Mouse (Mus musculus) stomach, embryonic 14.5 days (tissue): ENCODE measurements around the gene Kcnq5. TPM values are rescaled to one million over a fixed set of nuclear protein-coding genes. Genes with fewer than 3 reads are reported as not detected.
A peak's percentile ranks its signal among the peaks of the same experiment; 100 is the strongest.

Experiments used
- ATAC-seq: fragments of 200-750 bp; cut with Nextera tagmentation; 2 replicates; pipeline ENCODE4 v1.8.0; 2017; ENCODE audit warnings: low read depth, moderate TSS enrichment; ENCODE audit not compliant: insufficient number of reproducible peaks, insufficient read depth, low FRiP score
- H3K27ac ChIP-seq: fragments of 300-500 bp; sonication (generic); 2 replicates; pipeline ENCODE4 v1.5.1; 2014; ENCODE audit warnings: mild to moderate bottlenecking, low read length, moderate library complexity, mixed read lengths
- H3K27me3 ChIP-seq: fragments of 300-500 bp; sonication (generic); 2 replicates; pipeline ENCODE4 v1.6.1; 2014; ENCODE audit warnings: low read length, control low read depth, mixed read lengths; ENCODE audit not compliant: control insufficient read depth, insufficient read depth
- H3K36me3 ChIP-seq: fragments of 300-500 bp; sonication (generic); 2 replicates; pipeline ENCODE4 v1.6.1; 2014; ENCODE audit warnings: mild to moderate bottlenecking, control low read depth, low read length, moderate library complexity, mixed read lengths; ENCODE audit not compliant: control insufficient read depth, insufficient read depth
- H3K4me1 ChIP-seq: fragments of 300-500 bp; sonication (generic); 2 replicates; pipeline ENCODE4 v1.6.1; 2014; ENCODE audit warnings: low read length, control low read depth, mixed read lengths; ENCODE audit not compliant: control insufficient read depth, insufficient read depth
- H3K4me2 ChIP-seq: fragments of 300-500 bp; sonication (generic); replicated peaks from 2 replicates; pipeline ENCODE4 v1.6.1; 2014; ENCODE audit warnings: low read depth, low read length, control low read depth
- H3K4me3 ChIP-seq: fragments of 300-500 bp; sonication (generic); 2 replicates; pipeline ENCODE4 v1.5.1; 2014; ENCODE audit warnings: low read depth, low read length, control low read depth
- H3K9ac ChIP-seq: fragments of 300-500 bp; sonication (generic); replicated peaks from 2 replicates; pipeline ENCODE4 v1.6.1; 2014; ENCODE audit warnings: low read depth, mild to moderate bottlenecking, control low read depth, low read length, moderate library complexity, mixed read lengths
- H3K9me3 ChIP-seq: fragments of 300-500 bp; sonication (generic); 2 replicates; pipeline ENCODE4 v1.6.1; 2016; ENCODE audit warnings: low read depth, low read length, control low read depth; ENCODE audit not compliant: control insufficient read depth
- WGBS: fragments of 180-500 bp; shearing (Covaris S2); extraction: QIAGEN DNeasy Blood & Tissue Kit; methylation state at CpG from one replicate; pipeline ENCODE4 v1.1.7; 2014; 5-methylcytosine and 5-hydroxymethylcytosine counted together
- polyA plus RNA-seq: library from polyadenylated mRNA; unstranded; fragments of >200 nt; fragmentation: Nextera tagmentation; extraction: Ambion mirVana; gene quantifications from 2 replicates; pipeline ENCODE4 v1.2.1, GENCODE M21; 2014

Gene Kcnq5
- polyA plus RNA-seq, 1 experiment from 2014 or later, result 3.0 TPM

DNA sequence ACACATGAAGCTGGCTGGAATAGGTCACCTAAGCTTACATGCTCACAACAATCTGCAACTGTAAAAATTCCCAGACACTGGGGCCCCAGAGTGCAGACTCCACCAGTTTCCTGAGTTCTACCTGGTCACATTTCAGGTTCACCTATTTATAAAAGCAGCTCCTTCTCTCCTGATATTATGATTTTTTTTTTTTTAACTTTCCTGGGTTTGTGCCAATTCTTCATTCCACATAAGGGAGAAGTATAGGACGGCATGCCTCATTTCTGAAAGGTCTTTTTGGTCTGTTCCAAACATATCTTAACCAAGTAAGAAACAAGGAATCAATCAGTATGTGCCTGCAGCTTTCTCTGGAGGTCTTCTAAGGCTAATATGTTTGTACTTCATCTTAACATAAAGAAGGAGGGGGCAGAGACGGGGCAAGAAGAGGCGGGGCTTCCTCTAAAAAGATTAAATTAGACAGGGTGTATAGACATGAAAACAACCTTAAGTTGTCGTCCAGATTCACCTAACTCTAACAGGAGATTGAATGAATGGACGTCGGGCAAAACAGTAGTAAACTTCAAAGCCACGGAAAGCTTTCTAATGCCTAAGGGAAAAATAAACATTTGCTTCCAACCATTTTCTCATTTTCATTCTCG, 2.0 kb downstream of the Kcnq5 start:
- H3K4me1 ChIP-seq, result no peaks in the 10 kb centered on the region
- no peaks in the 10 kb centered on the region for H3K36me3 ChIP-seq
- no peak overlapping the region for H3K9ac ChIP-seq
- H3K9me3 ChIP-seq, result no peaks in the 10 kb centered on the region
- H3K4me3 ChIP-seq, result peak overlapping the region; percentile 49
- H3K4me2 ChIP-seq, result peak overlapping the region; percentile 90
- no peaks in the 10 kb centered on the region for H3K27me3 ChIP-seq
- WGBS, result 6% methylated on average over 8 of the region's 8 CpGs
- ATAC-seq, result no peak
- H3K27ac ChIP-seq, result no peak overlapping the region

DNA sequence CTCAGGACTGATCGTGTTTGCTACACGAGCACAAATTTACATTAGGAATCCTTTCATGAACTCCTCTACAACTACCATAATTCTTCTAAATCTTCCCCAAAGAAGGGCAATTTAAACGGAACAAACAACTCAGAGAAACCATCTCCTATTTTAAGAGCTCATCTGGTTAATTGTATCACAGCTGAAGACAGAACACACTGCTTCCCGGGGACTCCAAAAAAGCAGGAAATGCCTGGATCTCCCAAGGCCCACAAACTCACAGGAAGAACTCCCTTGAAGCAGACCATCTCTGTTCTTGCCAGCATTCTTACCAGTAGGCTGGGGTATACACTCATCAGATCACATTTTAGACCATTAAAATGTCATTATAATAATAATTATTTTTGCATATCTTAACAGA, 3.7 kb downstream of the Kcnq5 start:
- no peak for ATAC-seq
- no peak overlapping the region for H3K9ac ChIP-seq
- H3K4me2 ChIP-seq, result no peak overlapping the region
- no peaks in the 10 kb centered on the region for H3K4me1 ChIP-seq
- H3K9me3 ChIP-seq, result no peaks in the 10 kb centered on the region
- no peak overlapping the region for H3K27ac ChIP-seq
- WGBS, result 28% methylated on average over 4 of the region's 4 CpGs
- H3K4me3 ChIP-seq, result no peak overlapping the region
- no peaks in the 10 kb centered on the region for H3K27me3 ChIP-seq
- no peaks in the 10 kb centered on the region for H3K36me3 ChIP-seq

DNA sequence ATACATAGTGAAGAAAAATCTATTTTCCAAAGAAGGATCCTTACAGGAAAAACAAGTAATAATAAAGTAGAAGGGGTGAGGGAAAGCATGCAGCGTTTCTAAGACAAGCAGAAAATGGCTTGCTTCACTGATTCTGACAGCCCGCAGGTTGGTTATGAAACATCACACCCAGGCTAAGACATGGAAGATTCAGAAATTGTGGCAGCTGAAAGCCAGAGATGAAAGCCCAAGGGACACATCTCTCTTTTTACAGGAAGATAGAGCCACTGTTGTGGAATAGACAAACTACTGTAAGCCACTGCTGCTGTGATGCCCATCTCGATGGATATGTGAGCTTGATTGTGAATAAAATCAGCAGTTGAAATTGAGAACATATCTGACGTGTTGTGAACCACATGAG, 20.9 kb downstream of the Kcnq5 start:
- H3K9me3 ChIP-seq, result no peaks in the 10 kb centered on the region
- no peak overlapping the region for H3K4me3 ChIP-seq
- no peaks in the 10 kb centered on the region for H3K27me3 ChIP-seq
- no peak for ATAC-seq
- no peak overlapping the region for H3K9ac ChIP-seq
- H3K27ac ChIP-seq, result no peak overlapping the region
- no peaks in the 10 kb centered on the region for H3K36me3 ChIP-seq
- H3K4me2 ChIP-seq, result no peak overlapping the region
- 79% methylated on average over 4 of the region's 4 CpGs for WGBS
- H3K4me1 ChIP-seq, result no peaks in the 10 kb centered on the region

DNA sequence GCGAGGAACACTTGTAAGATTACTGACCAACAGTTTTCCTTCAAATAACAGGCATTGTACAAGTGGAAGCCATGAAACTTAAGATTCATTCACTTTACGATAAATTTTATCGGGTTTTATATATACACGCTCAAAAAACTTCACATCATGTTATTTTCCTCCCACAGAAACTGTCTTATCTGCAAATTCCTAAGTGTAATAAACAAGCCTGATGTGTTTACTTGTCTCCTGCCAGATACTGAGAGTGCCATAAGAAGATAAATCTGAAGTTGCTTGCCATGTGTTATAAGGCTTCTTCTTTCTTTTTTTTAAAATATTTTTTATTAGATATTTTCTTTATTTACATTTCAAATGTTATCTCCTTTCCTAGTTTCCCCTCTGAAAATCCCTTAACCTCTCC, 34.6 kb downstream of the Kcnq5 start:
- ATAC-seq, result no peak
- no peaks in the 10 kb centered on the region for H3K4me1 ChIP-seq
- no peaks in the 10 kb centered on the region for H3K36me3 ChIP-seq
- no peak overlapping the region for H3K27ac ChIP-seq
- no peak overlapping the region for H3K9ac ChIP-seq
- H3K4me2 ChIP-seq, result no peak overlapping the region
- H3K9me3 ChIP-seq, result no peaks in the 10 kb centered on the region
- no peak overlapping the region for H3K4me3 ChIP-seq
- no peaks in the 10 kb centered on the region for H3K27me3 ChIP-seq
- WGBS, result 53% methylated on average over 4 of the region's 4 CpGs

DNA sequence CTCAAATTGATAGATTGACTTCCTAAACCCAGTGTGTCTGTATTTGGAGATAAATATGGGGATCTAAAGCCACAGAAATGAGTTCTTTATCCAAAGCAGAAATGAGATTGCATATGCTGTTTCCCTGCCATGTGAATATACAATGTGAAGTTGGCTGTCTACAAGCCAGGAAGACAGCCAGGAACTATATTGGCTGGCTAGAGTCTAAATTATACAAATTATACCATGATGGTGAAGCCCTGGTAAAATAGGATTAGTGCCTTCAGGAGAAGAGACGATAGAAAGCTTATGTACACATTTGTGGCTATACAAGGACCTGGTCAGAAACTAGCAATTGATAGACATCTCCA, 38.5 kb downstream of the Kcnq5 start:
- H3K4me1 ChIP-seq, result no peaks in the 10 kb centered on the region
- no peak overlapping the region for H3K9ac ChIP-seq
- H3K27ac ChIP-seq, result no peak overlapping the region
- H3K27me3 ChIP-seq, result no peaks in the 10 kb centered on the region
- WGBS, result 62% methylated on average over 1 of the region's 1 CpGs
- no peak overlapping the region for H3K4me2 ChIP-seq
- no peak for ATAC-seq
- H3K9me3 ChIP-seq, result no peaks in the 10 kb centered on the region
- no peaks in the 10 kb centered on the region for H3K36me3 ChIP-seq
- H3K4me3 ChIP-seq, result no peak overlapping the region

DNA sequence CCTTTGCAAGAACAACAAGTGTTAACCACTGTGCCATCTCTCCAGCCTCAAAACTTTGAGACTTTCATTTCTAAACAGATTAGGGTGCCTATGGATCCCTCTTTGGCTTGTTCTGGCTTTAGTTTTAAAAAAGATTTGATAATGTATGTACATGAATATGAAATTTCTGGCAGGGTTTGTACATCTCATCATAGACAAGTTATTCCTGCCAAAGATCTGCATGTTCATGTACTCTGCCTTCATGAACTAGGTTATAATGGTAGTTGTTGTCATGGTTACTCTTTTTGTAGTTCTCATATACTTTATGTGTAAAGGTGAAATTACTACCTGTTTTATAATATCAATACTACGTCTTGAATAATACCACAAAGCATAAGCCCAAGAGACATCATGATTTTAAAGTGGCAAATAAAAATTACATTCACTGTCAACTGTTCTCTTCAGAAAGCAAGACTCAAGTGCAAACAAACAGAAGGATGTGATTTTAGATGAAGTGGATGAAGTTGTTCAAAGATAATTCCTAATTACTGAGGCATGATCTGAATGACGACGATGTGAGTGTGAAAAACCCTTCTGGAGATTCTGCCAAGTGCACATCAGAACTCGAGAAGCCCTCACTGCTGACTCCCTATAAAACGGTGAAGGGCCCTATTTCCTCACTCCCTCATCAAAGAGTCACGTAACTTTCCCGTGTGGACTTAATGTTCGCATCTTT, 39.0 kb downstream of the Kcnq5 start:
- Histone ChIP-seq H3K27ac (no peak overlapping the region), H3K36me3 (no peaks in the 10 kb centered on the region), H3K4me3 (no peak overlapping the region), H3K4me1 (no peaks in the 10 kb centered on the region), H3K27me3 (no peaks in the 10 kb centered on the region), H3K9me3 (no peaks in the 10 kb centered on the region), H3K9ac (no peak overlapping the region), H3K4me2 (no peak overlapping the region)
- 71% methylated on average over 8 of the region's 8 CpGs for WGBS
- ATAC-seq, result no peak

DNA sequence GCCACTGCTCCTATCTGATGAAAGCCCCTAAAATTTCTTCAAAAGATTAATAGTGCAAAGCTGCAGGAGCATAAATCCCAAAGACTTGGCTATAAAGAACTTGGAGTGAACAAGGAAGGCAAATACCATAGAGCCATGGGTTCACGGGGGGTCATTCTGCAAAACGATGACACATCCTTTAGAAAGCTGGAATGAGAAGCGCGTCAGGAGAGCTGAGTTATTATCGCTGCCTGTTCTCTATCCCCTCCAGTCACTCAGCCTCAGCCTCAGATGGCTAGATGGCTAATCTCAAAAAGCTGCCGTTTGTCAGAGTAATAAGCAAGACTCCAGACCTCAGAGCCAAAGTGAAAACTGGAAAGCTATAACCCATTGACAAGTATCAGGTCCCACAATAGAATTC, 42.5 kb downstream of the Kcnq5 start:
- H3K9ac ChIP-seq, result no peak overlapping the region
- no peak for ATAC-seq
- H3K27me3 ChIP-seq, result no peaks in the 10 kb centered on the region
- no peaks in the 10 kb centered on the region for H3K4me1 ChIP-seq
- no peaks in the 10 kb centered on the region for H3K36me3 ChIP-seq
- WGBS, result 48% methylated on average over 6 of the region's 6 CpGs
- H3K4me3 ChIP-seq, result no peak overlapping the region
- H3K4me2 ChIP-seq, result no peak overlapping the region
- no peaks in the 10 kb centered on the region for H3K9me3 ChIP-seq
- no peak overlapping the region for H3K27ac ChIP-seq

DNA sequence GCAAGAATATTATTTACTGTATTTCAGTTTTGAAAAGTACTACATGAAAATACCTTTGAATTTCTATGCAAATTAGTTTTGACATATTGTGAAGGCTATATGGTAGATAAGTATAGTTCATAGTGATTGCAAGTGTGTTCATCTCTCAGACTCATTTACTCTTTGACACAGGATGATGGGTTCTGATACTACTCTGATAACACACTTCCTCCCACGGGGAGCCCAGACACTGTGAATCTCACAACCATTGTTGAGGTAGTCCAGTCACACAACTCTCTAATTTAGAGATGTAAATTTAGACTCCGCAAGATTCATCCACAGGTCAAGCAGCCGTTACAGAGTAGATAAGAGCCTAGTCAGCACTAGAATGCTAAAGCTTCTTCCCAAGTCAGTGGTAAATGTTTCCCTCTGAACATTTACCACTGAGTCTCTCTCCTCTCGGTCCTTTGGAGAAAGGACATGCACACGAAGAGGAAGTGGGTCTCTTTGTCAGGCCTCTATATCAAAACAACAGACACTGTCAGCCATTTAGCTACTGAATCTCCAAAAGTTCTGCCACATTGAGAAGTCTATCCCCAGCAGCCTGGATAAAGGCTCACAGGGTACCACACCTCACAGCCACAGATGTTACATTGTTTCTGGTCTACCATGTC, 65.5 kb downstream of the Kcnq5 start:
- WGBS, result 69% methylated on average over 5 of the region's 5 CpGs

More for the DNA sequence above, 65.5 kb downstream of the Kcnq5 start:
- no peak overlapping the region for H3K4me2 ChIP-seq
- H3K9me3 ChIP-seq, result no peaks in the 10 kb centered on the region
- no peaks in the 10 kb centered on the region for H3K4me1 ChIP-seq
- H3K4me3 ChIP-seq, result no peak overlapping the region
- no peak overlapping the region for H3K9ac ChIP-seq
- H3K27ac ChIP-seq, result no peak overlapping the region
- no peaks in the 10 kb centered on the region for H3K36me3 ChIP-seq
- H3K27me3 ChIP-seq, result no peaks in the 10 kb centered on the region
- ATAC-seq, result no peak
